ENCODE assay signal across 29 mouse cellular contexts in genomic region chr17:26212241-26212640, GRCm38 (mm10). TPM values are rescaled to one million over a fixed set of nuclear protein-coding genes. Genes with fewer than 3 reads are reported as not detected.
"Had no signal": no experiment of that assay in that cellular context is flagged by ENCODE, and none has a peak within 500 bp of the region (broad histone marks: within the 10 kb centered on the region; RNA-seq: fewer than 3 reads in every experiment).

No protein-coding gene starts in this region.

- DNase-seq: gastrocnemius, adult 2 months; gastrocnemius, postnatal 10 days; gastrocnemius, postnatal 25 days; heart, adult 18-20 months; heart, postnatal 10 days; heart, postnatal 4 days; kidney, adult 18-20 months; kidney, adult 8-10 months; kidney, postnatal 10 days; kidney, postnatal 25 days; kidney, postnatal 4 days; left cerebral cortex, postnatal 4 days had no signal

- H3K36me3 ChIP-seq: heart, embryonic 10.5 days had no signal

- H3K4me1 ChIP-seq: heart, embryonic 10.5 days; heart, embryonic 12.5 days; hindbrain, embryonic 10.5 days; hindbrain, embryonic 12.5 days; intestine, embryonic 15.5 days; limb, embryonic 13.5 days; limb, embryonic 15.5 days had no signal

- H3K27ac ChIP-seq: gastrocnemius, adult 2 months; heart, embryonic 10.5 days; hindbrain, embryonic 12.5 days; hindbrain, embryonic 14.5 days; intestine, embryonic 15.5 days; layer of hippocampus, adult 2 months; left cerebral cortex, adult 2 months; limb, embryonic 13.5 days; limb, embryonic 15.5 days had no signal

- H3K4me3 ChIP-seq: gastrocnemius, adult 2 months; heart, embryonic 10.5 days; heart, embryonic 12.5 days; hindbrain, embryonic 10.5 days; hindbrain, embryonic 12.5 days; intestine, embryonic 15.5 days; layer of hippocampus, adult 2 months; left cerebral cortex, adult 2 months; limb, embryonic 13.5 days; limb, embryonic 15.5 days had no signal

- H3K4me2 ChIP-seq: heart, embryonic 12.5 days; hindbrain, embryonic 12.5 days; hindbrain, embryonic 14.5 days; intestine, embryonic 15.5 days; limb, embryonic 13.5 days; limb, embryonic 15.5 days had no signal

- H3K9me3 ChIP-seq: heart, embryonic 10.5 days; heart, embryonic 12.5 days; hindbrain, embryonic 10.5 days; hindbrain, embryonic 12.5 days; intestine, embryonic 15.5 days; limb, embryonic 13.5 days; limb, embryonic 15.5 days had no signal

- H3K27me3 ChIP-seq: hindbrain, embryonic 12.5 days; intestine, embryonic 15.5 days; limb, embryonic 13.5 days; limb, embryonic 15.5 days had no signal

- ATAC-seq: forebrain, embryonic 16.5 days; hindbrain, embryonic 16.5 days; inflammation-experienced regulatory T-cells, adult 6 months had no signal

- H3K9ac ChIP-seq: heart, embryonic 12.5 days; hindbrain, embryonic 12.5 days; hindbrain, embryonic 14.5 days; intestine, embryonic 15.5 days; limb, embryonic 13.5 days; limb, embryonic 15.5 days had no signal

RNA-seq across cellular contexts. Expression of gene Arhgdig, which starts 4.7 kb away (rescaled TPM):
- total RNA-seq: liver, adult 2 months had no signal
- polyA plus RNA-seq: inflammation-experienced regulatory T-cells, adult 6 months; liver, adult 2 months had no signal

RNA-seq across cellular contexts. Expression of gene Rgs11, which starts 9.5 kb away (rescaled TPM):
- total RNA-seq: granulocyte monocyte progenitor cell, adult 5-6 weeks had no signal

RNA-seq across cellular contexts. Expression of gene Pdia2, which starts 13.4 kb away (rescaled TPM):
- total RNA-seq: gastrocnemius, adult 2 months; gastrocnemius, postnatal 25 days; granulocyte monocyte progenitor cell, adult 5-6 weeks; heart, adult 18-20 months; heart, adult 8-10 months; heart, postnatal 10 days; heart, postnatal 25 days; heart, postnatal 4 days had no signal
- polyA plus RNA-seq: forebrain, embryonic 16.5 days; inflammation-experienced regulatory T-cells, adult 6 months; liver, adult 2 months had no signal
